Mouse (Mus musculus) kidney, postnatal 10 days (tissue): ENCODE results near the gene Pcsk1.

Experiments used
- DNase-seq: peaks from one replicate; pipeline ENCODE4 v3.0.0; 2021; ENCODE audit warnings: mixed read lengths

The Pcsk1 gene

GRCm38 (mm10) chr13:75089721-75090410 is at the start of gene Pcsk1:
Gene Pcsk1, plus strand, starts transcription at chr13:75089826.
- no peak for DNase-seq

DNA sequence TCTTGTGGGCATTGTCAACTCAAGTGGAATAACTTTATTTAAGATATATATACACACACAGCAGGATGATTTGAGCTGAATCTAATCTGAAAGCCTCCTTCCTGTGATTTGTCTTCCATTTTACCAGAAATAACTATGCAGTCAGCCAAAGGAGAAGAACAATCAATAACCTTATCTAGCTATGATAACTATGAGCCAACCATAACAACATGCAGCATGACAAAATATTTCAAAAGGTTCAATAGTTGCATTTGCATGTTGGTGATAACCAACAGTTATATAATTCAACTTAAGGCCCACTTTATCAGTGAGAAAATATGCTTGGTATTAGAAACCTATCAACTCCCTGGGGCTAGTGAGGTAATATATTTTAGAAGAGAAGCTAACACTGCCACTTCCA is 30.8 kb upstream of the Pcsk1 start:
- no peak for DNase-seq

DNA sequence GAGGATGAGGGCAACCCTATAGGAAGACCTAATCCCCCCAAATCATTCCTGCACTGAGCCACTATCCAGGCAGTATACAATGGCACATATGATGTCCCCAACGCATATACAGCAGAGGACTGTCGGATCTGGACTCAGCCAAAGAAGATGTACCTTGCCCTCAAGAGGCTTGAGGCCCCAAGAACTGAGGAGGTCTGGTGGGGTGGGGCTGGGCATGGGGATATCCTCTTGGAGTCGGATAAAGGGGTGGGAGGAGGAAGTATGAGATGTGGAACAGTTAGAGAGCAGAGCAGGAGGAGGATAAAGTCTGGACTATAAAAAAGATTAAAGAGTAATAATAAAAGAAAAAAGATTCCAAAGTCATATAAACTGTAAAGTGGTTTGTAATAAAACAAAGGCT is 25.7 kb upstream of the Pcsk1 start:
- no peak for DNase-seq

- DNase-seq: peak; percentile 45
Observed at GRCm38 (mm10) chr13:75088597-75088996, 1.0 kb upstream of the Pcsk1 start.

- peak; percentile 5 for DNase-seq
Observed at GRCm38 (mm10) chr13:75090411-75090779, 769 bp downstream of the Pcsk1 start.

DNA sequence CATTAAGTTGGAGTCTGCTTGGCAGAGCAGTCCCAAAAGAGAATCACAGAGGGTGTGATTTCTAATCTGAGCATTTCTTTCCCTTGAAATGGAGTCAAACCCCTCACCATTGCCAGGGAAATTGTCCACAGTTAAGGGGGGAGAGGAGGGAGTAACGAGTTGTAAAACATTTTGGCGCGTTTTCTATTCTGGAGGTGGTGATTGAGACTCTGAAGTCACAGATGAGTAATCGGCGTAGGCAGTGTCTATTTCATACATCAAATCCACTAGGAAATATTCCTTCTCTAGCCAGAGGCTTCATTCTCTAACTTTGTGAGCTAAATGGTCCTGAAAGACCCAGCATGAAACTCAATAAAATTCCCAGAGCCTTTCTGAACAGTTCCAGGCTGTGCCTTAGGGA is 1.4 kb downstream of the Pcsk1 start:
- no peak for DNase-seq

- DNase-seq: no peak
Observed at GRCm38 (mm10) chr13:75095487-75095886, 5.9 kb downstream of the Pcsk1 start.

DNA sequence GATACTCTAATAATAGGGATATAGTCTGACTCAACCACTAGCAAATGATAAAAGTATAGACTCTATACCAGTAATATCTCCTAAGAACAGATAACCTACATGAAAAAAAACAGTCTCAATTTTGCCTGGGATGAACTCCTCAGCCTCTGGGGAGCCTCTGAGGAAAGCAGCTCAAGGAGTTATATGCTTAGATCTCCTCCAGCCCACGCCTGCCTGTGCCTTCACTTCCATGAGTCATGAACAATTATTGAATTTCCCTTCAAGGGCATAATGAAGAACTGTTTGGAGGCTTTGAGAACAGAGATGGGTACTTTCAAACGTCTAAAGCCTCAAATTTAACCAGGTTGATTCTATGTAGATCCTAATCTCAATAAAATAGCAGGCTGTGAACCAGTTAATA is 23.5 kb downstream of the Pcsk1 start:
- no peak for DNase-seq

DNA sequence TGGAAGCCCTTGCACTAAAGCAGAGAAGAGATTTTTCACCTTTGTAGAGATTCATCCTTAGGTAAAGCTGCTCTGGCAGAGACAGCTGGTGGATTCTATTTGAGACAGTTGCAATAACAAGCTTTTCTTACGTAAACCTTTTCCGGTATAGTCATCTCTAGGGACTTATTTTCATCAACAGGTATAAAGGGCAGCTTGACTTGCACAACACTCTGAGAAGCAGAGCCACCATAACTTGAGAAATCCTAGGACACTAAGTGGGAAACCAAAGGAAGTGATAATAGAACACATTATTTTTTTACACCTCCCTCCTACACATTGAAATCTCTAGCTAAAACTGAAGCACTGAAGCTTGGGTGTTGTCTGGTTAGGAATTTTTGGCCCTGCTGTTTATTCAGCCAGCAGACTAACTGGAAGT is 24.4 kb downstream of the Pcsk1 start:
- DNase-seq: no peak

DNA sequence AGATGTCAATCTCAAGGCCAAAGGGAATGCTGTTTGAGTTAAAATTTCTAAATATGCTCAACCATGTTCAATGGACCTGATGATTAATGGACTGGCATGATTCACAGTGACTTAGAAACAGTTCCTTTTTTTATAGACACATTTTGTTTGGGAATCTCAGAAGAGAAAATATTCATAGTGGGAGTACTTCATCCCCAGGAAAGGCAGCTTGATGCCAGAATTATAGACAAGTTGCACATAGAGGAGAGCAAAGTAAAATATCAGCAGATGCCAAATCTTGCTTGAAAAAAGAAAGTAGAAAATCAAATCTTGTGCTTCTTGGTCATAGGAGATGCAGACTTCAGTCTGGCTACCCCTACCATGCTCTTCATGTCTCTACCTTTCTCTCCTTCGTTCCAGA is 25.2 kb downstream of the Pcsk1 start:
- DNase-seq: no peak

GRCm38 (mm10) chr13:75135833-75136232 is 46.2 kb downstream of the Pcsk1 start:
- no peak for DNase-seq

GRCm38 (mm10) chr13:75160661-75161060 is 71.0 kb downstream of the Pcsk1 start:
- no peak for DNase-seq

- no peak for DNase-seq
Observed at GRCm38 (mm10) chr13:75163408-75163807, 73.8 kb downstream of the Pcsk1 start.
